Mouse (Mus musculus): ENCODE measurements around the gene Mcat. TPM values are rescaled to one million over a fixed set of nuclear protein-coding genes. Genes with fewer than 3 reads are reported as not detected.

Gene Mcat
- polyA plus RNA-seq (2015; fragmentation: Nextera tagmentation; extraction: Ambion mirVana) = 33.7 and 34.4 TPM in 2 replicates

GRCm38 (mm10) chr15:83563327-83563856 is at the start of gene Mcat, which contains the start of gene Tspo:
Gene Mcat, minus strand, starts transcription at chr15:83563787.
Gene Tspo, plus strand, starts transcription at chr15:83563592.

DNA sequence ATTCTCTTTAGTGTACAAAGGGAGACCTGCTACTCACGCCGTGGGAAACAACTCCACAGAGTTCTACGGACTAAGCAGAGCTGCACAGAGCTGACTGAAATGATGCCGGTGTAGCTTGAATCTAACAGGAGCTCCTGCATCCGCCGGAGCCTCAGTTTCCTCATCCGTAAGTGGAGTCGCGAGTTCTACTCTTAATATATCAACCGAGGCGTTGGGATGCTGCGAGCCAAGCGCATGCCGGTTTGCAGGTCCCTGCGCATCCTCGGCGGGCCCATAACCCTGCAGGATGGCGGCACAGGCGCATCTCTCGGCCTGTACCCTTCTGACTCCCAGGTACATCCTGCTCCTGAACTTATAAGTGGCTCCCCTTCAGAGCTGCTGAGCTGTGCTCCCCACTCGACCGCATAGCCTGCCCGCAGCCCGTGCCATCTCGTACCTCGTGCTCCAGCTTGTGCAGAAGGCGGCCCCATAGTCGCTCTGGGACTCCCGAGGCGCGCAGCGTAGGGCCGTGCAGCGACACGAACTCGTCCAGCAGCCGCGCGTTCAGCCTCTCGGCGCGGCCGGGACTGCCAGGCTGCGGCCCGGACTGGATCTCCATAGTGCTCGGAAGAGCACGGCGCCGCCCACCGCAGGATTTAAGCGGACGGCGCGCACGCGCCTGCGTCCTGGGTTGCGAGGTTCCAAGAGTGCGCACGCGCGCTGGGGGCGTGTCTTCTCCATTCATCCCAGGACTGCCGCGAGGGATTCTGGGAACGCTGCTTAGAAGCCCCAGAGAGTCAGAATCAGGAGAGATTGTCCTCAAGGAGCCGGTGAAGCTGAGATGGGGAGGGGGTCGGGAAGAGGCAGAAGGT is 31.2 kb upstream of the Mcat start, which contains the start of gene Ttll12:
Gene Ttll12 (minus strand): TSS at position 645 of the 851 bp plus-strand sequence.

GRCm38 (mm10) chr15:83526424-83527091 is 37.0 kb downstream of the Mcat start, which contains the start of gene Bik:
Gene Bik, plus strand, starts transcription at chr15:83526862.

GRCm38 (mm10) chr15:83510805-83511405 is 52.7 kb downstream of the Mcat start, which contains the start of gene Ttll1:
Gene Ttll1, minus strand, starts transcription at chr15:83510893.

Small RNA genes within 50 kb of the gene (microRNA-seq; reads per million reads assigned to microRNA genes)
- not detected for gene Gm24575

Other genes starting within 250 kb of the Mcat start
- 32.4 and 37.1 TPM in 2 replicates for gene Arfgap3, start 213.5 kb downstream of the Mcat start, polyA plus RNA-seq (2015; fragmentation: Nextera tagmentation; extraction: Ambion mirVana)
- gene Pacsin2, start 99.2 kb downstream of the Mcat start, polyA plus RNA-seq (2015; fragmentation: Nextera tagmentation; extraction: Ambion mirVana) = 19.5 and 23.9 TPM in 2 replicates
- 83.1 and 84.7 TPM in 2 replicates for gene Ttll1, start 52.9 kb downstream of the Mcat start, polyA plus RNA-seq (2015; fragmentation: Nextera tagmentation; extraction: Ambion mirVana)
- 0.34 and 0.75 TPM in 2 replicates for gene Bik, start 36.9 kb downstream of the Mcat start, polyA plus RNA-seq (2015; fragmentation: Nextera tagmentation; extraction: Ambion mirVana)
- 19.4 and 23.9 TPM in 2 replicates for gene Tspo, start 195 bp downstream of the Mcat start, polyA plus RNA-seq (2015; fragmentation: Nextera tagmentation; extraction: Ambion mirVana)
- gene Ttll12, start 31.4 kb upstream of the Mcat start, polyA plus RNA-seq (2015; fragmentation: Nextera tagmentation; extraction: Ambion mirVana) = 28.6 and 32.9 TPM in 2 replicates
- gene Scube1, start 161.2 kb upstream of the Mcat start, polyA plus RNA-seq (2015; fragmentation: Nextera tagmentation; extraction: Ambion mirVana) = 4.5 and 5.9 TPM in 2 replicates
- 28.2 and 35.2 TPM in 2 replicates for gene Mpped1, start 215.7 kb upstream of the Mcat start, polyA plus RNA-seq (2015; fragmentation: Nextera tagmentation; extraction: Ambion mirVana)

All from neural tube, postnatal 0 days (tissue).